Mouse (Mus musculus) liver, embryonic 14.5 days (tissue): Measurements from ENCODE around the gene Abtb2. TPM values are rescaled to one million over a fixed set of nuclear protein-coding genes. Genes with fewer than 3 reads are reported as not detected.

Source experiments
- ATAC-seq: fragments of 200-750 bp; cut with Nextera tagmentation; 2 replicates; pipeline ENCODE4 v1.8.0; 2017; ENCODE audit warnings: moderate number of reproducible peaks, mild to moderate bottlenecking, moderate library complexity; ENCODE audit not compliant: insufficient read depth
- DNase-seq, 3 experiments: peaks; one replicate each; pipeline ENCODE4 v3.0.0-alpha.2; 2012 to 2013; ENCODE audit warnings: low read depth in 3 of 3, low spot score in 3 of 3
- H3K27ac ChIP-seq: fragments of 300-500 bp; sonication (generic); 2 replicates; pipeline ENCODE4 v1.5.1; 2014; ENCODE audit warnings: moderate library complexity, mild to moderate bottlenecking, control low read depth, inconsistent platforms
- H3K27me3 ChIP-seq: fragments of 300-500 bp; sonication (generic); 2 replicates; pipeline ENCODE4 v1.6.1; 2014; ENCODE audit warnings: mild to moderate bottlenecking, low read length, moderate library complexity; ENCODE audit not compliant: control insufficient read depth, insufficient read depth
- H3K36me3 ChIP-seq: fragments of 300-500 bp; sonication (generic); replicated peaks from 2 replicates; pipeline ENCODE4 v1.6.1; 2014; ENCODE audit warnings: low read depth; ENCODE audit not compliant: control insufficient read depth, insufficient read depth
- H3K4me1 ChIP-seq, 2 experiments: fragments of 200-500 bp in 1 of 2; fragments of 300-500 bp in 1 of 2; sonication (generic) in 1 of 2; replicated peaks; 2 replicates each; pipeline ENCODE4 v1.6.1; 2012 to 2014; ENCODE audit warnings: antibody characterized with exemption in 1 of 2, inconsistent platforms in 1 of 2, low read length in 1 of 2; ENCODE audit not compliant: control insufficient read depth in 2 of 2, insufficient read depth in 2 of 2
- H3K4me2 ChIP-seq: fragments of 300-500 bp; sonication (generic); 2 replicates; pipeline ENCODE4 v1.6.1; 2014; ENCODE audit warnings: low read depth, mild to moderate bottlenecking, control low read depth, moderate library complexity
- H3K4me3 ChIP-seq, 2 experiments: fragments of 200-500 bp in 1 of 2; fragments of 300-500 bp in 1 of 2; sonication (generic) in 1 of 2; 2 replicates each; pipeline ENCODE4 v1.5.1; 2012 to 2014; ENCODE audit warnings: low read depth in 2 of 2, low read length in 2 of 2, mild to moderate bottlenecking in 2 of 2, control low read depth in 1 of 2, inconsistent platforms in 1 of 2, moderate library complexity in 1 of 2; ENCODE audit not compliant: insufficient read depth in 1 of 2
- H3K9ac ChIP-seq: fragments of 300-500 bp; sonication (generic); replicated peaks from 2 replicates; pipeline ENCODE4 v1.6.1; 2014; ENCODE audit warnings: mild to moderate bottlenecking, control low read depth, moderate library complexity
- H3K9me3 ChIP-seq: fragments of 300-500 bp; sonication (generic); 2 replicates; pipeline ENCODE4 v1.6.1; 2016; ENCODE audit warnings: low read length, mixed read lengths; ENCODE audit not compliant: control insufficient read depth
- CTCF ChIP-seq: IDR thresholded peaks from 2 replicates; pipeline ENCODE4 v1.5.1; 2016; ENCODE audit warnings: antibody characterized with exemption, low read depth, control low read depth
- EP300 ChIP-seq: IDR thresholded peaks from 2 replicates; pipeline ENCODE4 v1.6.1; 2016; ENCODE audit warnings: antibody characterized with exemption, low read depth
- WGBS: fragments of 180-500 bp; shearing (Covaris S2); extraction: QIAGEN DNeasy Blood & Tissue Kit; methylation state at CpG from one replicate; pipeline ENCODE4 v1.1.7; 2014; ENCODE audit not compliant: insufficient replicate concordance; 5-methylcytosine and 5-hydroxymethylcytosine counted together
- polyA plus RNA-seq, 2 experiments: library from polyadenylated mRNA; depleted of rRNA in 1 of 2; stranded (reverse) in 1 of 2; unstranded in 1 of 2; fragments of >200 nt; fragmentation: Nextera tagmentation in 1 of 2; extraction: Ambion mirVana in 1 of 2; gene quantifications; 2 replicates each; pipeline versions ENCODE4 v1.2.1 to v1.2.3; 2012 to 2014

The Abtb2 gene
- polyA plus RNA-seq, 2 experiments, result 1.2 to 1.7 TPM

GRCm38 (mm10) chr2:103554041-103554440 lies 12.1 kb upstream of the Abtb2 start:
- Histone ChIP-seq H3K27me3 (no peaks in the 10 kb centered on the region), H3K9ac (no peak overlapping the region), H3K4me2 (no peak overlapping the region), H3K4me3 (no peak overlapping the region), H3K36me3 (no peaks in the 10 kb centered on the region), H3K27ac (no peak overlapping the region), H3K4me1 (no peaks in the 10 kb centered on the region), H3K9me3 (no peaks in the 10 kb centered on the region)
- ATAC-seq (no peak), DNase-seq (no peak)
- WGBS, result 58% methylated on average over 2 of the region's 2 CpGs
- TF ChIP-seq CTCF (no peak), EP300 (no peak)

- no peak for TF ChIP-seq EP300
- peak; percentile 51 for TF ChIP-seq CTCF
- Histone ChIP-seq H3K27ac (no peak overlapping the region), H3K9ac (no peak overlapping the region)
Observed at GRCm38 (mm10) chr2:103556125-103556877, 9.8 kb upstream of the Abtb2 start.

GRCm38 (mm10) chr2:103560955-103561354 lies 5.2 kb upstream of the Abtb2 start:
- no peaks in the 10 kb centered on the region for H3K9me3 ChIP-seq
- H3K4me3 ChIP-seq, result no peak overlapping the region
- TF ChIP-seq CTCF, result no peak
- no peak for TF ChIP-seq EP300
- peaks cover 5 to 7% of the 10 kb centered on the region in 2 experiments for H3K4me1 ChIP-seq
- 57% methylated on average over 4 of the region's 4 CpGs for WGBS
- no peak for ATAC-seq
- H3K27ac ChIP-seq, result no peak overlapping the region
- peaks cover 8% of the 10 kb centered on the region for H3K27me3 ChIP-seq
- H3K4me2 ChIP-seq, result no peak overlapping the region
- no peaks in the 10 kb centered on the region for H3K36me3 ChIP-seq
- H3K9ac ChIP-seq, result no peak overlapping the region
- DNase-seq, result no peak

More at GRCm38 (mm10) chr2:103556125-103556877, 9.8 kb upstream of the Abtb2 start:
- ATAC-seq (no peak), DNase-seq (no peak)
- Histone ChIP-seq H3K4me3 (no peak overlapping the region), H3K4me2 (no peak overlapping the region), H3K36me3 (no peaks in the 10 kb centered on the region), H3K9me3 (no peaks in the 10 kb centered on the region), H3K27me3 (no peaks in the 10 kb centered on the region), H3K4me1 (no peaks in the 10 kb centered on the region)
- 49% methylated on average over 10 of the region's 10 CpGs for WGBS

- peak overlapping the region in 1 of 2 experiments; percentile 49; a peak in 2 of 4 replicates for H3K4me3 ChIP-seq
- WGBS, result 10% methylated on average over 8 of the region's 8 CpGs
- peak overlapping the region; percentile 61 for H3K4me2 ChIP-seq
- ATAC-seq (no peak), DNase-seq (no peak)
- peaks cover 41% of the 10 kb centered on the region for H3K27me3 ChIP-seq
- H3K36me3 ChIP-seq, result no peaks in the 10 kb centered on the region
- TF ChIP-seq EP300 (no peak), CTCF (peak; percentile 60; the same call in 1 of the 2 replicates)
- H3K27ac ChIP-seq, result no peak overlapping the region
- H3K4me1 ChIP-seq, result peaks cover 5 to 7% of the 10 kb centered on the region in 2 experiments
- no peaks in the 10 kb centered on the region for H3K9me3 ChIP-seq
- no peak overlapping the region for H3K9ac ChIP-seq
Observed at GRCm38 (mm10) chr2:103564427-103565023, 1.6 kb upstream of the Abtb2 start.

- TF ChIP-seq EP300 (no peak), CTCF (peak; percentile 15; the same call in 1 of the 2 replicates)
- 2% methylated on average over 22 of the region's 22 CpGs for WGBS
- no peak overlapping the region for H3K27ac ChIP-seq
- 0 out of 2 replicates have a peak overlapping the region, but pooled peaks have one; percentile 2 for H3K9ac ChIP-seq
- peaks cover 5 to 7% of the 10 kb centered on the region in 2 experiments for H3K4me1 ChIP-seq
- ATAC-seq, result no peak
- H3K4me3 ChIP-seq, result peak overlapping the region; percentile 49
- peak overlapping the region; percentile 61 for H3K4me2 ChIP-seq
- H3K27me3 ChIP-seq, result peaks cover 46% of the 10 kb centered on the region
- no peak for DNase-seq
- H3K36me3 ChIP-seq, result no peaks in the 10 kb centered on the region
- H3K9me3 ChIP-seq, result no peaks in the 10 kb centered on the region
Observed at GRCm38 (mm10) chr2:103565171-103565591, 929 bp upstream of the Abtb2 start.
